Mouse (Mus musculus) hindbrain, postnatal 0 days (tissue): Measurements from ENCODE around the gene Akr1a1. TPM values are rescaled to one million over a fixed set of nuclear protein-coding genes. Genes with fewer than 3 reads are reported as not detected.

Experiments
- ATAC-seq: fragments of 200-750 bp; cut with Nextera tagmentation; 2 replicates; pipeline ENCODE4 v1.8.0; 2017; ENCODE audit warnings: mild to moderate bottlenecking, moderate TSS enrichment, moderate library complexity
- DNase-seq: peaks from one replicate; pipeline ENCODE4 v3.0.0-alpha.2; 2015; ENCODE audit warnings: low spot score
- H3K27ac ChIP-seq: fragments of 300-500 bp; sonication (generic); 2 replicates; pipeline ENCODE4 v1.5.1; 2014; ENCODE audit warnings: mild to moderate bottlenecking
- H3K27me3 ChIP-seq: fragments of 300-500 bp; sonication (generic); 2 replicates; pipeline ENCODE4 v1.6.1; 2014; ENCODE audit warnings: low read length, mixed read lengths; ENCODE audit not compliant: insufficient read depth
- H3K36me3 ChIP-seq: fragments of 300-500 bp; sonication (generic); 2 replicates; pipeline ENCODE4 v1.6.1; 2014; ENCODE audit warnings: low read length, mixed read lengths; ENCODE audit not compliant: insufficient read depth
- H3K4me1 ChIP-seq: fragments of 300-500 bp; sonication (generic); 2 replicates; pipeline ENCODE4 v1.6.1; 2014; ENCODE audit warnings: antibody characterized with exemption, low read length, mixed read lengths; ENCODE audit not compliant: insufficient read depth
- H3K4me2 ChIP-seq: fragments of 300-500 bp; sonication (generic); 2 replicates; pipeline ENCODE4 v1.6.1; 2014; ENCODE audit warnings: low read depth, mild to moderate bottlenecking, low read length, moderate library complexity, mixed read lengths
- H3K4me3 ChIP-seq: fragments of 300-500 bp; sonication (generic); 2 replicates; pipeline ENCODE4 v1.5.1; 2014; ENCODE audit warnings: low read length
- H3K9ac ChIP-seq: fragments of 300-500 bp; sonication (generic); replicated peaks from 2 replicates; pipeline ENCODE4 v1.6.1; 2014; ENCODE audit warnings: mild to moderate bottlenecking, low read length, moderate library complexity, mixed read lengths
- H3K9me3 ChIP-seq: fragments of 300-500 bp; sonication (generic); 2 replicates; pipeline ENCODE4 v1.6.1; 2016; ENCODE audit warnings: low read length, mixed read lengths
- CTCF ChIP-seq: IDR thresholded peaks from 2 replicates; pipeline ENCODE4 v1.5.1; 2016; ENCODE audit warnings: antibody characterized with exemption, control low read depth, low read depth
- WGBS: fragments of 180-500 bp; shearing (Covaris S2); extraction: QIAGEN DNeasy Blood & Tissue Kit; methylation state at CpG from one replicate; pipeline ENCODE4 v1.1.7; 2014; 5-methylcytosine and 5-hydroxymethylcytosine counted together
- polyA plus RNA-seq: library from polyadenylated mRNA; unstranded; fragments of >200 nt; fragmentation: Nextera tagmentation; extraction: Ambion mirVana; gene quantifications from 2 replicates; pipeline ENCODE4 v1.2.1, GENCODE M21; 2015
- total RNA-seq: library from RNA; depleted of rRNA; stranded (reverse); fragments of >200 nt; gene quantifications from 2 replicates; pipeline ENCODE4 v1.2.3, GENCODE M21; 2014

Akr1a1 gene
- total and polyA plus RNA-seq, 2 experiments from 2014 or later, result 571 to 790 TPM

- Histone ChIP-seq H3K4me3 (peak overlapping the region; percentile 86), H3K4me1 (peaks cover 5% of the 10 kb centered on the region; the same call in 1 of the 2 replicates), H3K9ac (peak overlapping the region; percentile 92), H3K4me2 (peak overlapping the region; percentile 72), H3K27ac (peak overlapping the region; percentile 91; the same call in 1 of the 2 replicates), H3K36me3 (peaks cover 4% of the 10 kb centered on the region; the same call in 1 of the 2 replicates), H3K27me3 (no peaks in the 10 kb centered on the region), H3K9me3 (no peaks in the 10 kb centered on the region)
- 9% methylated on average over 6 of the region's 6 CpGs for WGBS
- TF ChIP-seq CTCF, result no peak
- DNase-seq (no peak), ATAC-seq (peak; percentile 44; the same call in 1 of the 2 replicates)
Measured at GRCm38 (mm10) chr4:116651797-116652135, 286 bp upstream of the Akr1a1 start.

DNA sequence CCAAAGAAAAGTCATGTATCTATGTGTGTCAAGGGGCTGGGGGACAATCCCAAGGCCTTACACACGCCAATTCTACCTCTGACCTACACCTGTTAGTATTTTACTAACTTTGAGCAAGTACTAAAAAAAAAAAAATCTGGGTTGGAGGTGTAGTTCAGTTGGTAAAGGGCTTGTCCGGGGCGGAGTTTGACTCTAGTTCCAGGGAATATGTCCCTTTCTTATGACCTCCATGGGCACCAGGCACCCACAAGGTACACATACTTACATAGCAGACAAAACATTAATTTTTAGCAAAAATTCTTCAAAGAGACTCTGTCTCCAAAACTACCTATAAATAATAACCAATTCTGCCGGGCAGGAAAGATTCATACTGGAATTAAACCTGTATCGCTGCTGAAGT is 1.1 kb downstream of the Akr1a1 start:
- peak overlapping the region; percentile 91 for H3K27ac ChIP-seq
- no peak for ATAC-seq
- no peak for DNase-seq
- TF ChIP-seq CTCF, result no peak
- peak overlapping the region; percentile 86 for H3K4me3 ChIP-seq
- H3K4me2 ChIP-seq, result peak overlapping the region; percentile 72
- H3K27me3 ChIP-seq, result no peaks in the 10 kb centered on the region
- H3K9me3 ChIP-seq, result no peaks in the 10 kb centered on the region
- peaks cover 4% of the 10 kb centered on the region; the same call in 1 of the 2 replicates for H3K36me3 ChIP-seq
- H3K9ac ChIP-seq, result peak overlapping the region; percentile 92
- H3K4me1 ChIP-seq, result peaks cover 5% of the 10 kb centered on the region; the same call in 1 of the 2 replicates
- WGBS, result 44% methylated on average over 5 of the region's 5 CpGs

GRCm38 (mm10) chr4:116649411-116649810 is 2.1 kb downstream of the Akr1a1 start:
- Histone ChIP-seq H3K27me3 (no peaks in the 10 kb centered on the region), H3K36me3 (peaks cover 9% of the 10 kb centered on the region), H3K4me3 (0 out of 2 replicates have a peak overlapping the region, but pooled peaks have one; percentile 86), H3K4me1 (peaks cover 5% of the 10 kb centered on the region; the same call in 1 of the 2 replicates), H3K27ac (no peak overlapping the region), H3K9me3 (no peaks in the 10 kb centered on the region), H3K9ac (no peak overlapping the region), H3K4me2 (peak overlapping the region; percentile 72)
- 97% methylated on average over 2 of the region's 2 CpGs for WGBS
- ATAC-seq (no peak), DNase-seq (no peak)
- TF ChIP-seq CTCF, result no peak

- ATAC-seq (no peak), DNase-seq (no peak)
- no peak overlapping the region for H3K27ac ChIP-seq
- no peak for TF ChIP-seq CTCF
- H3K4me3 ChIP-seq, result no peak overlapping the region
- peaks cover 19% of the 10 kb centered on the region for H3K36me3 ChIP-seq
- H3K27me3 ChIP-seq, result no peaks in the 10 kb centered on the region
- peaks cover 5% of the 10 kb centered on the region; the same call in 1 of the 2 replicates for H3K4me1 ChIP-seq
- no peaks in the 10 kb centered on the region for H3K9me3 ChIP-seq
- no peak overlapping the region for H3K9ac ChIP-seq
- WGBS, result 89% methylated on average over 7 of the region's 7 CpGs
- no peak overlapping the region for H3K4me2 ChIP-seq
Measured at GRCm38 (mm10) chr4:116645624-116646023, 5.9 kb downstream of the Akr1a1 start.

DNA sequence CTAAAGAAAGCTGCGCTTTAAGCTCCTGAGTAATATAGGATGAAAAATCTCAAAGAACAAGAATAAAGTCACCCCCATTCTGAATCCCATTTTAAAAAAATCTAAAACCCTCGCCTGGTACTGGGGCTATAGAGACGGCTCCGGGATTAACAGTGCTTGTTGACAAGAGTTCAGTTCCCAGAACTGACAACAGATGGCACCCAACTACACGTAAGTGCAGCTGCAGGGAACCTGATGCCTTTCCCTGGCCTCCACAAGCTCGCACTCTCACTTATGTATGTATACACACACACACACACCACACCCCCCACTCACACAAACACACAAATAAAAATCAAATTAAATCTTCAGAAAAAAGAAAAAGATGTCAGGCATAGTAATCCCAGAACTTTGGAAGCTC is 7.2 kb downstream of the Akr1a1 start:
- Histone ChIP-seq H3K36me3 (peaks cover 27% of the 10 kb centered on the region), H3K4me2 (no peak overlapping the region), H3K9me3 (no peaks in the 10 kb centered on the region), H3K27ac (no peak overlapping the region), H3K9ac (no peak overlapping the region), H3K4me1 (no peaks in the 10 kb centered on the region; the same call in 1 of the 2 replicates), H3K27me3 (no peaks in the 10 kb centered on the region), H3K4me3 (no peak overlapping the region)
- DNase-seq (peak; percentile 70), ATAC-seq (no peak; the same call in 1 of the 2 replicates)
- TF ChIP-seq CTCF, result peak; percentile 57
- 54% methylated on average over 6 of the region's 6 CpGs for WGBS

- Histone ChIP-seq H3K9me3 (no peaks in the 10 kb centered on the region), H3K9ac (no peak overlapping the region), H3K27me3 (no peaks in the 10 kb centered on the region), H3K27ac (no peak overlapping the region), H3K4me1 (no peaks in the 10 kb centered on the region), H3K4me3 (no peak overlapping the region), H3K4me2 (no peak overlapping the region), H3K36me3 (peaks cover 38% of the 10 kb centered on the region)
- no peak for DNase-seq
- WGBS, result 97% methylated on average over 1 of the region's 1 CpGs
- TF ChIP-seq CTCF, result peak; percentile 36
- no peak for ATAC-seq
Measured at GRCm38 (mm10) chr4:116642071-116642470, 9.4 kb downstream of the Akr1a1 start.

GRCm38 (mm10) chr4:116638821-116639220 is 12.7 kb downstream of the Akr1a1 start:
- Histone ChIP-seq H3K4me1 (no peaks in the 10 kb centered on the region), H3K4me3 (no peak overlapping the region), H3K4me2 (no peak overlapping the region), H3K36me3 (peaks cover 38% of the 10 kb centered on the region), H3K27ac (no peak overlapping the region), H3K9me3 (no peaks in the 10 kb centered on the region), H3K9ac (no peak overlapping the region), H3K27me3 (no peaks in the 10 kb centered on the region)
- DNase-seq (no peak), ATAC-seq (no peak)
- 94% methylated on average over 6 of the region's 6 CpGs for WGBS
- TF ChIP-seq CTCF, result no peak
